Mouse (Mus musculus): ENCODE results near the gene Iqsec1. TPM values are rescaled to one million over a fixed set of nuclear protein-coding genes. Genes with fewer than 3 reads are reported as not detected.

The Iqsec1 gene
- total and polyA plus RNA-seq, 2 experiments from 2014 or later, result 12.0 to 93.7 TPM

GRCm38 (mm10) chr6:90702837-90703735 is 285.4 kb downstream of the Iqsec1 start:
- H3K27ac ChIP-seq (ENCODE audit: low read depth), result peak overlapping the region; percentile 86
- peak overlapping the region; percentile 6 for H3K9ac ChIP-seq (replicated peaks; ENCODE audit: low read depth, low read length)
- 0 out of 2 replicates have a peak, but pooled peaks have one; percentile 13 for TF ChIP-seq EP300 (IDR thresholded peaks at IDR 0.05; ENCODE audit: low read depth)
- no peak for TF ChIP-seq CTCF (IDR thresholded peaks at IDR 0.05; ENCODE audit: low read depth)
- no peaks in the 10 kb centered on the region for H3K27me3 ChIP-seq (ENCODE audit: control insufficient read depth, insufficient read depth, low read length)
- peaks cover 99% of the 10 kb centered on the region for H3K4me1 ChIP-seq (ENCODE audit: control insufficient read depth, insufficient read depth)
- no peak overlapping the region for H3K4me3 ChIP-seq (ENCODE audit: low read depth, low read length)
- no peaks in the 10 kb centered on the region for H3K36me3 ChIP-seq (replicated peaks; ENCODE audit: control insufficient read depth, insufficient read depth, low read length)
- ATAC-seq (ENCODE audit: insufficient read depth, low read depth), result no peak
- WGBS, result 6% methylated on average over 4 of the region's 4 CpGs
- no peak overlapping the region; the same call in 1 of the 2 replicates for H3K4me2 ChIP-seq (ENCODE audit: low read depth, low read length)
- DNase-seq (ENCODE audit: low spot score), result peak; percentile 62
- H3K9me3 ChIP-seq (replicated peaks; ENCODE audit: control insufficient read depth, low read length), result no peaks in the 10 kb centered on the region

- Histone ChIP-seq H3K27ac (ENCODE audit: low read depth) (peak overlapping the region; percentile 86), H3K4me2 (ENCODE audit: low read depth, low read length) (no peak overlapping the region), H3K4me3 (ENCODE audit: low read depth, low read length) (no peak overlapping the region), H3K27me3 (ENCODE audit: control insufficient read depth, insufficient read depth, low read length) (no peaks in the 10 kb centered on the region), H3K9ac (replicated peaks; ENCODE audit: low read depth, low read length) (no peak overlapping the region), H3K36me3 (replicated peaks; ENCODE audit: control insufficient read depth, insufficient read depth, low read length) (no peaks in the 10 kb centered on the region), H3K9me3 (replicated peaks; ENCODE audit: control insufficient read depth, low read length) (no peaks in the 10 kb centered on the region), H3K4me1 (ENCODE audit: control insufficient read depth, insufficient read depth) (peaks cover 99% of the 10 kb centered on the region)
- no peak for DNase-seq (ENCODE audit: low spot score)
- TF ChIP-seq EP300 (IDR thresholded peaks at IDR 0.05; ENCODE audit: low read depth) (no peak), CTCF (IDR thresholded peaks at IDR 0.05; ENCODE audit: low read depth) (no peak)
- ATAC-seq (ENCODE audit: insufficient read depth, low read depth), result no peak
These were observed 286.3 kb downstream of the Iqsec1 start for GRCm38 (mm10) chr6:90702197-90702596.

GRCm38 (mm10) chr6:90701391-90701790 is 287.1 kb downstream of the Iqsec1 start:
- TF ChIP-seq CTCF (IDR thresholded peaks at IDR 0.05; ENCODE audit: low read depth), result no peak
- TF ChIP-seq EP300 (IDR thresholded peaks at IDR 0.05; ENCODE audit: low read depth), result no peak
- Histone ChIP-seq H3K4me2 (ENCODE audit: low read depth, low read length) (no peak overlapping the region), H3K27ac (ENCODE audit: low read depth) (peak overlapping the region; percentile 86; the same call in 1 of the 2 replicates)

DNA sequence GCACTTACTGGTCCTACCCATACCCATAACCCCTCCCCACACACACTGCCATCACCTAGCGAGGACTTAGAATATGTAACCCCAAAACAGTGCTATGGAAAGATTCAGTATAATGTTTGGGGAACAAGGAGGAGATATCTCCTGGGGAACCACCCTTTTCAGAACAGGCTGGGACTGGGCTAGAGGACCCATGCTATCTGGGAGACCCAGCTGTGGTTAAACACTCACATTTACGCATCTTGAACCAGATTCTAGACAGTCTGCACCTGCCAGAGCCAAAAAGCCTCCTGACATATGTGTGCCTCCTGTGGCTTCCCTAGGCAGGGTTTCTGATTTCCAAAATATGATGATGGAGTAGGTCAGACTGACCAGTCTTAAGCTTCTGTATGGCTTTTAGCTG is 287.7 kb downstream of the Iqsec1 start:
- peaks cover 97% of the 10 kb centered on the region for H3K4me1 ChIP-seq (ENCODE audit: control insufficient read depth, insufficient read depth)
- 0 out of 2 replicates have a peak overlapping the region, but pooled peaks have one; percentile 59 for H3K27ac ChIP-seq (ENCODE audit: low read depth)
- 92% methylated on average over 2 of the region's 2 CpGs for WGBS
- ATAC-seq (ENCODE audit: insufficient read depth, low read depth) (no peak), DNase-seq (ENCODE audit: low spot score) (no peak)
- no peaks in the 10 kb centered on the region for H3K27me3 ChIP-seq (ENCODE audit: control insufficient read depth, insufficient read depth, low read length)
- no peak overlapping the region for H3K4me3 ChIP-seq (ENCODE audit: low read depth, low read length)
- H3K36me3 ChIP-seq (replicated peaks; ENCODE audit: control insufficient read depth, insufficient read depth, low read length), result no peaks in the 10 kb centered on the region
- TF ChIP-seq EP300 (IDR thresholded peaks at IDR 0.05; ENCODE audit: low read depth) (no peak), CTCF (IDR thresholded peaks at IDR 0.05; ENCODE audit: low read depth) (no peak)
- no peak overlapping the region for H3K4me2 ChIP-seq (ENCODE audit: low read depth, low read length)
- no peaks in the 10 kb centered on the region for H3K9me3 ChIP-seq (replicated peaks; ENCODE audit: control insufficient read depth, low read length)
- no peak overlapping the region for H3K9ac ChIP-seq (replicated peaks; ENCODE audit: low read depth, low read length)

More at GRCm38 (mm10) chr6:90701391-90701790, 287.1 kb downstream of the Iqsec1 start:
- Histone ChIP-seq H3K36me3 (replicated peaks; ENCODE audit: control insufficient read depth, insufficient read depth, low read length) (no peaks in the 10 kb centered on the region), H3K4me3 (ENCODE audit: low read depth, low read length) (no peak overlapping the region), H3K9me3 (replicated peaks; ENCODE audit: control insufficient read depth, low read length) (no peaks in the 10 kb centered on the region), H3K9ac (replicated peaks; ENCODE audit: low read depth, low read length) (no peak overlapping the region), H3K27me3 (ENCODE audit: control insufficient read depth, insufficient read depth, low read length) (no peaks in the 10 kb centered on the region), H3K4me1 (ENCODE audit: control insufficient read depth, insufficient read depth) (peaks cover 97% of the 10 kb centered on the region)
- DNase-seq (ENCODE audit: low spot score), result no peak
- 74% methylated on average over 2 of the region's 2 CpGs for WGBS
- no peak for ATAC-seq (ENCODE audit: insufficient read depth, low read depth)

DNA sequence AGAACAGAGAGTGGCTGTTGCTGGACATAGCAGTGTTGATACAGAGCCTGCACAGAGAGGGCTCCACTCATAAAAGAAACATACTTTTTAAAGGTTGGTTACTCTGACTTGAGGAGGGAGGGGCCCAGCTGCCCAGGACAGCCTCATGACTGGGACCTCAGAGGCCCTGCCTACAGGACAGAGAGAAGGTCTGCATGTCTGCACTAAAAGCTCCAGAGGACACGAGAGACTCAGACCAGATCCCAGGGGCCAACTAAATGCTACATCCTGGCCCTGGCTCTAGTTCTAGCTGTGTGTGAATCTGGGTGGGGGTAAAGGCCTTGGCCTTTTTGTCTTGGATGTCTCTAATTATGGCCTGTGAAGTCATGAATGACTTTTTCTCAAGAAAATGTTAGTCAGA is 288.4 kb downstream of the Iqsec1 start:
- WGBS, result 24% methylated on average over 1 of the region's 1 CpGs
- H3K36me3 ChIP-seq (replicated peaks; ENCODE audit: control insufficient read depth, insufficient read depth, low read length), result no peaks in the 10 kb centered on the region
- no peak overlapping the region for H3K4me3 ChIP-seq (ENCODE audit: low read depth, low read length)
- no peaks in the 10 kb centered on the region for H3K9me3 ChIP-seq (replicated peaks; ENCODE audit: control insufficient read depth, low read length)
- H3K27me3 ChIP-seq (ENCODE audit: control insufficient read depth, insufficient read depth, low read length), result no peaks in the 10 kb centered on the region
- TF ChIP-seq CTCF (IDR thresholded peaks at IDR 0.05; ENCODE audit: low read depth) (no peak), EP300 (IDR thresholded peaks at IDR 0.05; ENCODE audit: low read depth) (no peak)
- 0 out of 2 replicates have a peak, but pooled peaks have one; percentile 19 for ATAC-seq (ENCODE audit: insufficient read depth, low read depth)
- H3K4me1 ChIP-seq (ENCODE audit: control insufficient read depth, insufficient read depth), result peaks cover 92% of the 10 kb centered on the region
- H3K27ac ChIP-seq (ENCODE audit: low read depth), result peak overlapping the region; percentile 59
- H3K4me2 ChIP-seq (ENCODE audit: low read depth, low read length), result no peak overlapping the region
- H3K9ac ChIP-seq (replicated peaks; ENCODE audit: low read depth, low read length), result peak overlapping the region; percentile 23; the same call in 1 of the 2 replicates
- no peak for DNase-seq (ENCODE audit: low spot score)

Data from heart, postnatal 0 days (tissue).